Mouse (Mus musculus): ENCODE results near the gene Pcyt1a. TPM values are rescaled to one million over a fixed set of nuclear protein-coding genes. Genes with fewer than 3 reads are reported as not detected.
A peak's percentile ranks its signal among the peaks of the same experiment; 100 is the strongest.

The Pcyt1a gene
- 43.8 and 46.4 TPM in 2 replicates for polyA plus RNA-seq (2016; fragmentation: Nextera tagmentation; extraction: Ambion mirVana)

- Histone ChIP-seq H3K9me3 (no peaks in the 10 kb centered on the region), H3K27me3 (replicated peaks; ENCODE audit: low read depth, poor library complexity, severe bottlenecking) (no peaks in the 10 kb centered on the region), H3K4me1 (peaks cover 17% of the 10 kb centered on the region), H3K27ac (replicated peaks) (peak within 1 kb of the TSS; percentile 91), H3K4me3 (peak within 1 kb of the TSS; percentile 79), H3K36me3 (replicated peaks) (no peaks in the 10 kb centered on the region)
- DNase-seq (ENCODE audit: low spot score) = peak; percentile 96
- WGBS = under 1% methylated on average over 54 of the region's 54 CpGs
These were observed at the start of gene Pcyt1a for GRCm38 (mm10) chr16:32430474-32431046. Gene Pcyt1a, plus strand, starts transcription at chr16:32430921.

GRCm38 (mm10) chr16:32382901-32383300 lies 47.8 kb upstream of the Pcyt1a start:
- DNase-seq (ENCODE audit: low spot score) = no peak
- peaks cover 96% of the 10 kb centered on the region for H3K36me3 ChIP-seq (replicated peaks)

GRCm38 (mm10) chr16:32384885-32385284 lies 45.8 kb upstream of the Pcyt1a start:
- H3K27ac ChIP-seq (replicated peaks) = no peak overlapping the region
- WGBS = 92% methylated on average over 2 of the region's 2 CpGs
- H3K27me3 ChIP-seq (replicated peaks; ENCODE audit: low read depth, poor library complexity, severe bottlenecking) = no peaks in the 10 kb centered on the region
- peaks cover 88% of the 10 kb centered on the region for H3K36me3 ChIP-seq (replicated peaks)
- DNase-seq (ENCODE audit: low spot score) = no peak
- no peaks in the 10 kb centered on the region for H3K9me3 ChIP-seq
- no peak overlapping the region for H3K4me3 ChIP-seq
- no peaks in the 10 kb centered on the region for H3K4me1 ChIP-seq

More at GRCm38 (mm10) chr16:32382901-32383300, 47.8 kb upstream of the Pcyt1a start:
- no peaks in the 10 kb centered on the region for H3K9me3 ChIP-seq
- H3K4me1 ChIP-seq = no peaks in the 10 kb centered on the region
- no peak overlapping the region for H3K4me3 ChIP-seq
- H3K27me3 ChIP-seq (replicated peaks; ENCODE audit: low read depth, poor library complexity, severe bottlenecking) = no peaks in the 10 kb centered on the region
- H3K27ac ChIP-seq (replicated peaks) = no peak overlapping the region

GRCm38 (mm10) chr16:32386826-32387225 lies 43.9 kb upstream of the Pcyt1a start:
- 89% methylated on average over 3 of the region's 3 CpGs for WGBS
- H3K4me1 ChIP-seq = no peaks in the 10 kb centered on the region
- peaks cover 88% of the 10 kb centered on the region for H3K36me3 ChIP-seq (replicated peaks)
- H3K9me3 ChIP-seq = no peaks in the 10 kb centered on the region
- H3K27me3 ChIP-seq (replicated peaks; ENCODE audit: low read depth, poor library complexity, severe bottlenecking) = no peaks in the 10 kb centered on the region
- H3K27ac ChIP-seq (replicated peaks) = no peak overlapping the region
- DNase-seq (ENCODE audit: low spot score) = no peak
- no peak overlapping the region for H3K4me3 ChIP-seq

- Histone ChIP-seq H3K4me1 (no peaks in the 10 kb centered on the region), H3K27ac (replicated peaks) (no peak overlapping the region), H3K9me3 (no peaks in the 10 kb centered on the region), H3K36me3 (replicated peaks) (peaks cover 84% of the 10 kb centered on the region), H3K4me3 (no peak overlapping the region), H3K27me3 (replicated peaks; ENCODE audit: low read depth, poor library complexity, severe bottlenecking) (no peaks in the 10 kb centered on the region)
- no peak for DNase-seq (ENCODE audit: low spot score)
These were observed 41.7 kb upstream of the Pcyt1a start for GRCm38 (mm10) chr16:32389049-32389448.

GRCm38 (mm10) chr16:32389841-32390240 lies 40.9 kb upstream of the Pcyt1a start:
- WGBS = 89% methylated on average over 3 of the region's 3 CpGs

GRCm38 (mm10) chr16:32390882-32391281 lies 39.8 kb upstream of the Pcyt1a start:
- Histone ChIP-seq H3K27me3 (replicated peaks; ENCODE audit: low read depth, poor library complexity, severe bottlenecking) (no peaks in the 10 kb centered on the region), H3K27ac (replicated peaks) (no peak overlapping the region), H3K9me3 (no peaks in the 10 kb centered on the region), H3K36me3 (replicated peaks) (peaks cover 67% of the 10 kb centered on the region), H3K4me3 (no peak overlapping the region), H3K4me1 (peaks cover 6% of the 10 kb centered on the region)
- whole genome bisulfite sequencing = 96% methylated on average over 3 of the region's 3 CpGs
- DNase-seq (ENCODE audit: low spot score) = no peak

More at GRCm38 (mm10) chr16:32389841-32390240, 40.9 kb upstream of the Pcyt1a start:
- no peaks in the 10 kb centered on the region for H3K4me1 ChIP-seq
- no peaks in the 10 kb centered on the region for H3K9me3 ChIP-seq
- H3K4me3 ChIP-seq = no peak overlapping the region
- peaks cover 77% of the 10 kb centered on the region for H3K36me3 ChIP-seq (replicated peaks)
- H3K27me3 ChIP-seq (replicated peaks; ENCODE audit: low read depth, poor library complexity, severe bottlenecking) = no peaks in the 10 kb centered on the region
- H3K27ac ChIP-seq (replicated peaks) = no peak overlapping the region
- no peak for DNase-seq (ENCODE audit: low spot score)

GRCm38 (mm10) chr16:32395679-32396540 lies 34.8 kb upstream of the Pcyt1a start:
- Histone ChIP-seq H3K36me3 (replicated peaks) (peaks cover 28% of the 10 kb centered on the region), H3K9me3 (no peaks in the 10 kb centered on the region), H3K27ac (replicated peaks) (no peak overlapping the region), H3K4me3 (no peak overlapping the region), H3K4me1 (peaks cover 6% of the 10 kb centered on the region), H3K27me3 (replicated peaks; ENCODE audit: low read depth, poor library complexity, severe bottlenecking) (no peaks in the 10 kb centered on the region)
- no peak for DNase-seq (ENCODE audit: low spot score)
- WGBS = 72% methylated on average over 6 of the region's 6 CpGs

- WGBS = 66% methylated on average over 3 of the region's 3 CpGs
- H3K27me3 ChIP-seq (replicated peaks; ENCODE audit: low read depth, poor library complexity, severe bottlenecking) = no peaks in the 10 kb centered on the region
These were observed 34.2 kb upstream of the Pcyt1a start for GRCm38 (mm10) chr16:32396541-32396835.

GRCm38 (mm10) chr16:32398206-32398605 lies 32.5 kb upstream of the Pcyt1a start:
- no peak overlapping the region for H3K4me3 ChIP-seq
- H3K9me3 ChIP-seq = no peaks in the 10 kb centered on the region
- no peak overlapping the region for H3K27ac ChIP-seq (replicated peaks)
- 80% methylated on average over 3 of the region's 3 CpGs for WGBS
- H3K36me3 ChIP-seq (replicated peaks) = peaks cover 8% of the 10 kb centered on the region
- no peaks in the 10 kb centered on the region for H3K27me3 ChIP-seq (replicated peaks; ENCODE audit: low read depth, poor library complexity, severe bottlenecking)
- peaks cover 10% of the 10 kb centered on the region for H3K4me1 ChIP-seq
- DNase-seq (ENCODE audit: low spot score) = no peak

More at GRCm38 (mm10) chr16:32396541-32396835, 34.2 kb upstream of the Pcyt1a start:
- Histone ChIP-seq H3K27ac (replicated peaks) (no peak overlapping the region), H3K4me1 (peaks cover 6% of the 10 kb centered on the region), H3K4me3 (no peak overlapping the region), H3K9me3 (no peaks in the 10 kb centered on the region), H3K36me3 (replicated peaks) (peaks cover 23% of the 10 kb centered on the region)
- no peak for DNase-seq (ENCODE audit: low spot score)

- H3K9me3 ChIP-seq = no peaks in the 10 kb centered on the region
- H3K4me3 ChIP-seq = no peak within 1 kb of the TSS
- H3K27ac ChIP-seq (replicated peaks) = no peak within 1 kb of the TSS
- no peaks in the 10 kb centered on the region for H3K27me3 ChIP-seq (replicated peaks; ENCODE audit: low read depth, poor library complexity, severe bottlenecking)
- H3K4me1 ChIP-seq = peaks cover 8% of the 10 kb centered on the region
- no peak for DNase-seq (ENCODE audit: low spot score)
- 88% methylated on average over 7 of the region's 7 CpGs for WGBS
- no peaks in the 10 kb centered on the region for H3K36me3 ChIP-seq (replicated peaks)
These were observed 30.5 kb upstream of the Pcyt1a start, which contains the start of gene Tm4sf19 for GRCm38 (mm10) chr16:32400267-32400666. Gene Tm4sf19, plus strand, starts transcription at chr16:32400506.

GRCm38 (mm10) chr16:32401335-32401965 lies 29.3 kb upstream of the Pcyt1a start:
- H3K36me3 ChIP-seq (replicated peaks) = no peaks in the 10 kb centered on the region
- H3K4me3 ChIP-seq = no peak overlapping the region
- H3K4me1 ChIP-seq = peaks cover 6% of the 10 kb centered on the region
- no peaks in the 10 kb centered on the region for H3K27me3 ChIP-seq (replicated peaks; ENCODE audit: low read depth, poor library complexity, severe bottlenecking)
- WGBS = 73% methylated on average over 9 of the region's 9 CpGs
- no peak overlapping the region for H3K27ac ChIP-seq (replicated peaks)
- H3K9me3 ChIP-seq = no peaks in the 10 kb centered on the region
- no peak for DNase-seq (ENCODE audit: low spot score)

Data from embryonic facial prominence, embryonic 10.5 days (tissue).